Mouse (Mus musculus) CH12.LX (cell line): ENCODE measurements around the gene Papss2. TPM values are rescaled to one million over a fixed set of nuclear protein-coding genes. Genes with fewer than 3 reads are reported as not detected.
A peak's percentile ranks its signal among the peaks of the same experiment; 100 is the strongest.

Experiments used
- DNase-seq: peaks from one replicate; pipeline ENCODE4 v3.0.0-alpha.2; 2013; ENCODE audit errors: extremely low read depth
- H3K27ac ChIP-seq: 2 replicates; pipeline ENCODE4 v1.5.1; 2012; ENCODE audit warnings: low read depth, mild to moderate bottlenecking, control low read depth, moderate library complexity; ENCODE audit not compliant: insufficient read depth
- H3K27me3 ChIP-seq: replicated peaks from 2 replicates; pipeline ENCODE3; 2012; ENCODE audit warnings: inconsistent platforms
- H3K36me3 ChIP-seq, 2 experiments: replicated peaks in 1 of 2; 2 replicates each; pipeline versions ENCODE3 to v1.6.1; 2012; ENCODE audit warnings: inconsistent platforms in 1 of 2, low read length in 1 of 2, mild to moderate bottlenecking in 1 of 2, mixed read lengths in 1 of 2, moderate library complexity in 1 of 2; ENCODE audit not compliant: control insufficient read depth in 1 of 2, insufficient read depth in 1 of 2
- H3K4me1 ChIP-seq, 2 experiments: 2 replicates each; pipeline ENCODE4 v1.6.1; 2012; ENCODE audit warnings: inconsistent platforms in 1 of 2, moderate library complexity in 1 of 2; ENCODE audit not compliant: insufficient read depth in 2 of 2, control insufficient read depth in 1 of 2
- H3K4me2 ChIP-seq: 2 replicates; pipeline ENCODE4 v1.6.1; 2012; ENCODE audit warnings: low read depth, mild to moderate bottlenecking, control low read depth; ENCODE audit not compliant: poor library complexity, insufficient read depth, severe bottlenecking
- H3K4me3 ChIP-seq, 3 experiments: fragments of 150-350 bp in 1 of 3; sonication (generic) in 1 of 3; replicated peaks in 1 of 3; 2 replicates each; pipeline versions ENCODE3 to v1.5.1; 2011 to 2012; ENCODE audit warnings: low read depth in 2 of 3, low read length in 2 of 3, mild to moderate bottlenecking in 2 of 3, moderate library complexity in 2 of 3, control low read depth in 1 of 3, improper control_type of control experiment in 1 of 3, inconsistent platforms in 1 of 3, mixed read lengths in 1 of 3; ENCODE audit not compliant: poor library complexity in 1 of 3
- H3K79me2 ChIP-seq: replicated peaks from 2 replicates; pipeline ENCODE4 v1.6.1; 2012; ENCODE audit warnings: mild to moderate bottlenecking, moderate library complexity; ENCODE audit not compliant: control insufficient read depth, poor library complexity, insufficient read depth, severe bottlenecking; ENCODE audit errors: extremely low read depth
- H3K9ac ChIP-seq: 2 replicates; pipeline ENCODE4 v1.6.1; 2012; ENCODE audit warnings: low read depth, mild to moderate bottlenecking, control low read depth, moderate library complexity; ENCODE audit not compliant: insufficient read depth
- H3K9me3 ChIP-seq: replicated peaks from 2 replicates; pipeline ENCODE3; 2012; ENCODE audit warnings: low read length, inconsistent platforms, mixed read lengths
- BHLHE40 ChIP-seq: IDR thresholded peaks from 2 replicates; pipeline ENCODE4 v1.6.1; 2011; ENCODE audit warnings: mild to moderate bottlenecking, low read depth, low read length, improper control_type of control experiment
- CHD1 ChIP-seq: IDR thresholded peaks from 2 replicates; pipeline ENCODE4 v1.6.1; 2012; ENCODE audit warnings: low read depth, low read length, improper control_type of control experiment, inconsistent platforms
- CHD2 ChIP-seq: IDR thresholded peaks from 2 replicates; pipeline ENCODE4 v1.6.1; 2011; ENCODE audit warnings: low read length, improper control_type of control experiment
- CTCF ChIP-seq, 2 experiments: IDR thresholded peaks in 1 of 2; conservative IDR thresholded peaks in 1 of 2; 2 replicates each; pipeline ENCODE4 v1.5.1; 2011 to 2012; ENCODE audit warnings: low read depth in 2 of 2, low read length in 2 of 2, improper control_type of control experiment in 1 of 2, inconsistent platforms in 1 of 2, mild to moderate bottlenecking in 1 of 2, moderate library complexity in 1 of 2
- E2F4 ChIP-seq: IDR thresholded peaks from 2 replicates; pipeline ENCODE4 v1.6.1; 2011; ENCODE audit warnings: low read depth, low read length, improper control_type of control experiment; ENCODE audit not compliant: insufficient replicate concordance
- ELF1 ChIP-seq: IDR thresholded peaks from 2 replicates; pipeline ENCODE4 v1.6.1; 2014; ENCODE audit warnings: low read depth, mild to moderate bottlenecking, inconsistent platforms, low read length, improper control_type of control experiment
- EP300 ChIP-seq: IDR thresholded peaks from 2 replicates; pipeline ENCODE4 v1.6.1; 2011; ENCODE audit warnings: low read length, improper control_type of control experiment
- ETS1 ChIP-seq: conservative IDR thresholded peaks from 2 replicates; pipeline ENCODE4 v1.6.1; 2012; ENCODE audit warnings: low read depth, mild to moderate bottlenecking, inconsistent platforms, low read length, improper control_type of control experiment, moderate library complexity
- GABPA ChIP-seq: IDR thresholded peaks from 2 replicates; pipeline ENCODE4 v1.6.1; 2012; ENCODE audit warnings: low read depth, low read length, improper control_type of control experiment, inconsistent platforms; ENCODE audit not compliant: insufficient replicate concordance
- HCFC1 ChIP-seq: IDR thresholded peaks from 2 replicates; pipeline ENCODE4 v1.6.1; 2012; ENCODE audit warnings: low read depth, mild to moderate bottlenecking, inconsistent platforms, low read length, improper control_type of control experiment
- IRF4 ChIP-seq: IDR thresholded peaks from 2 replicates; pipeline ENCODE4 v1.6.1; 2014; ENCODE audit warnings: low read depth, mild to moderate bottlenecking, inconsistent platforms, low read length, improper control_type of control experiment
- JUN ChIP-seq: IDR thresholded peaks from 2 replicates; pipeline ENCODE4 v1.6.1; 2011; ENCODE audit warnings: low read depth, mild to moderate bottlenecking, low read length, improper control_type of control experiment, moderate library complexity; ENCODE audit not compliant: insufficient read depth
- JUND ChIP-seq: conservative IDR thresholded peaks from 2 replicates; pipeline ENCODE4 v1.6.1; 2011; ENCODE audit warnings: low read depth, low read length, improper control_type of control experiment
- KAT2A ChIP-seq: IDR thresholded peaks from 2 replicates; pipeline ENCODE4 v1.6.1; 2012; ENCODE audit warnings: low read length, improper control_type of control experiment, inconsistent platforms; ENCODE audit not compliant: insufficient replicate concordance
- MAFK ChIP-seq: IDR thresholded peaks from 2 replicates; pipeline ENCODE4 v1.6.1; 2011; ENCODE audit warnings: low read length, improper control_type of control experiment; ENCODE audit not compliant: insufficient replicate concordance
- MAX ChIP-seq: IDR thresholded peaks from 2 replicates; pipeline ENCODE4 v1.6.1; 2011; ENCODE audit warnings: low read length, improper control_type of control experiment
- MAZ ChIP-seq: IDR thresholded peaks from 2 replicates; pipeline ENCODE4 v1.6.1; 2012; ENCODE audit warnings: low read depth, mild to moderate bottlenecking, inconsistent platforms, low read length, improper control_type of control experiment, moderate library complexity
- MEF2A ChIP-seq: IDR thresholded peaks from 2 replicates; pipeline ENCODE4 v1.6.1; 2014; ENCODE audit warnings: low read depth, mild to moderate bottlenecking, inconsistent platforms, low read length, improper control_type of control experiment, borderline replicate concordance
- MXI1 ChIP-seq: IDR thresholded peaks from 2 replicates; pipeline ENCODE4 v1.6.1; 2011; ENCODE audit warnings: mild to moderate bottlenecking, low read depth, low read length, improper control_type of control experiment
- MYC ChIP-seq: IDR thresholded peaks from 2 replicates; pipeline ENCODE4 v1.6.1; 2011; ENCODE audit warnings: low read depth, mild to moderate bottlenecking, improper control_type of control experiment, low read length
- NELFE ChIP-seq: IDR thresholded peaks from 2 replicates; pipeline ENCODE4 v1.6.1; 2011; ENCODE audit warnings: low read depth, low read length, improper control_type of control experiment
- NRF1 ChIP-seq: IDR thresholded peaks from 2 replicates; pipeline ENCODE4 v1.6.1; 2014; ENCODE audit warnings: low read depth, mild to moderate bottlenecking, inconsistent platforms, low read length, improper control_type of control experiment, moderate library complexity
- PAX5 ChIP-seq: IDR thresholded peaks from 2 replicates; pipeline ENCODE4 v1.6.1; 2012; ENCODE audit warnings: low read length, inconsistent platforms, mixed read lengths
- POLR2A ChIP-seq: IDR thresholded peaks from 2 replicates; pipeline ENCODE4 v1.6.1; 2011; ENCODE audit warnings: low read depth, mild to moderate bottlenecking, improper control_type of control experiment, low read length
- POLR2AphosphoS2 ChIP-seq: IDR thresholded peaks from 2 replicates; pipeline ENCODE4 v1.6.1; 2011; ENCODE audit warnings: low read depth, low read length, improper control_type of control experiment
- RAD21 ChIP-seq: IDR thresholded peaks from 2 replicates; pipeline ENCODE4 v1.6.1; 2011; ENCODE audit warnings: low read depth, mild to moderate bottlenecking, low read length, improper control_type of control experiment, moderate library complexity
- RCOR1 ChIP-seq: conservative IDR thresholded peaks from 2 replicates; pipeline ENCODE4 v1.6.1; 2012; ENCODE audit warnings: low read depth, mild to moderate bottlenecking, inconsistent platforms, low read length, improper control_type of control experiment
- SIN3A ChIP-seq: IDR thresholded peaks from 2 replicates; pipeline ENCODE4 v1.6.1; 2012; ENCODE audit warnings: low read length, improper control_type of control experiment, inconsistent platforms
- SMC3 ChIP-seq: IDR thresholded peaks from 2 replicates; pipeline ENCODE4 v1.6.1; 2011; ENCODE audit warnings: low read depth, low read length, improper control_type of control experiment
- TBP ChIP-seq: conservative IDR thresholded peaks from 2 replicates; pipeline ENCODE4 v1.6.1; 2011; ENCODE audit warnings: low read depth, low read length, improper control_type of control experiment
- TCF12 ChIP-seq: IDR thresholded peaks from 2 replicates; pipeline ENCODE4 v1.6.1; 2014; ENCODE audit warnings: low read depth, mild to moderate bottlenecking, inconsistent platforms, low read length, improper control_type of control experiment
- UBTF ChIP-seq: IDR thresholded peaks from 2 replicates; pipeline ENCODE4 v1.6.1; 2012; ENCODE audit warnings: low read depth, mild to moderate bottlenecking, inconsistent platforms, low read length, improper control_type of control experiment, moderate library complexity
- USF1 ChIP-seq: IDR thresholded peaks from 2 replicates; pipeline ENCODE4 v1.6.1; 2014; ENCODE audit warnings: low read depth, mild to moderate bottlenecking, inconsistent platforms, low read length, improper control_type of control experiment
- USF2 ChIP-seq: conservative IDR thresholded peaks from 2 replicates; pipeline ENCODE4 v1.6.1; 2011; ENCODE audit warnings: low read depth, low read length, improper control_type of control experiment
- ZC3H11A ChIP-seq: IDR thresholded peaks from 2 replicates; pipeline ENCODE4 v1.6.1; 2012; ENCODE audit warnings: low read depth, mild to moderate bottlenecking, inconsistent platforms, low read length, improper control_type of control experiment
- ZKSCAN1 ChIP-seq: IDR thresholded peaks from 2 replicates; pipeline ENCODE4 v1.6.1; 2012; ENCODE audit warnings: low read depth, inconsistent platforms, low read length, improper control_type of control experiment, borderline replicate concordance
- ZMIZ1 ChIP-seq: IDR thresholded peaks from 2 replicates; pipeline ENCODE4 v1.6.1; 2012; ENCODE audit warnings: low read depth, mild to moderate bottlenecking, inconsistent platforms, low read length, improper control_type of control experiment
- ZNF384 ChIP-seq: IDR thresholded peaks from 2 replicates; pipeline ENCODE4 v1.6.1; 2012; ENCODE audit warnings: low read depth, low read length, improper control_type of control experiment, inconsistent platforms
- dilution Hi-C: fragments of 300-500 bp; cut with MboI; formaldehyde crosslinking; loops from 2 replicates; pipeline ENCODE4 v1.14.3; 2020; ENCODE audit warnings: low sequenced_read_pairs; ENCODE audit not compliant: extremely low pct_unique_long_range_greater_than_20kb, extremely low pct_ligation_motif_present
- in situ Hi-C: fragments of 300-500 bp; cut with MboI; formaldehyde crosslinking; loops from 3 replicates; pipeline ENCODE4 v1.14.3; 2019; ENCODE audit warnings: low sequenced_read_pairs, low pct_ligation_motif_present, low pct_unique_long_range_greater_than_20kb, mixed read lengths
- polyA plus RNA-seq: library from polyadenylated mRNA; unstranded; fragments of >175 nt; gene quantifications from 2 replicates; pipeline ENCODE4 v1.2.1, GENCODE M21; 2012; ENCODE audit warnings: low read depth; ENCODE audit not compliant: insufficient read length
- total RNA-seq, 2 experiments: library from RNA; depleted of rRNA; stranded (reverse); fragments of 300-350 nt in 1 of 2; fragments of >200 nt in 1 of 2; gene quantifications; 2 replicates each; pipeline ENCODE4 v1.2.3; 2012 to 2014

The Papss2 gene
- total and polyA plus RNA-seq, 3 experiments = 0.36 to 0.42 (median 0.39) TPM

DNA sequence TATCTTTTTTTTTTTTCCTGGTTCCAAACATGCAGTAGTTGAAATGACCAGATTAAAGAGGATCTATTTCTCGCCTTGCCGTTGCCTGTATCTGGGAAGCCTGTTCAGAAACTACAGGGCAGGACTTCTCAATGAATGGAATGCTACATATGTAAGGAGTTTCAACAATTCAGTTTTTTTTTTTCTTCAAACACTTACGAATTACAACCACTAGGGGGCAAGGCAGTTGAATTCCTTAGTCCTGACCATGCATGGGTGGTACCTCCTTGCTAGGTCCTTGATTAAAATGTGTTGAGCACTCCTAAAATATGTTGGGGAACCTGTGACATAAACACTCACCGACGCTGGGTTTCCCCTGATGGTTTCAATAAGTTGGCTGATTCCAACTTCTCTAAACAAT is 1.7 kb upstream of the Papss2 start:
- Histone ChIP-seq H3K79me2 (no peaks in the 10 kb centered on the region), H3K9ac (no peak overlapping the region), H3K4me1 (peaks cover 9 to 18% of the 10 kb centered on the region in 2 experiments; a peak in 3 of 4 replicates), H3K36me3 (no peaks in the 10 kb centered on the region), H3K27me3 (peaks cover 5% of the 10 kb centered on the region), H3K4me3 (no peak overlapping the region), H3K4me2 (no peak overlapping the region), H3K9me3 (no peaks in the 10 kb centered on the region), H3K27ac (no peak overlapping the region)
- TF ChIP-seq MAX = no peak
- peak; percentile 96 for TF ChIP-seq ZNF384
- TF ChIP-seq BHLHE40 = no peak
- TF ChIP-seq HCFC1 = no peak
- no peak for TF ChIP-seq POLR2A
- TF ChIP-seq ZMIZ1 = no peak
- TF ChIP-seq EP300 = no peak
- peak; percentile 51; the same call in 1 of the 2 replicates for TF ChIP-seq MYC
- TF ChIP-seq RCOR1 = no peak
- TF ChIP-seq ZKSCAN1 = no peak
- no peak for TF ChIP-seq MEF2A
- no peak for TF ChIP-seq UBTF
- no peak for TF ChIP-seq PAX5
- TF ChIP-seq NELFE = no peak
- peak; percentile 74 for TF ChIP-seq SMC3
- no peak for TF ChIP-seq IRF4
- TF ChIP-seq ELF1 = no peak
- TF ChIP-seq USF1 = no peak
- no peak for TF ChIP-seq TCF12
- no peak for TF ChIP-seq TBP
- TF ChIP-seq KAT2A = no peak
- no peak for TF ChIP-seq E2F4
- no peak for TF ChIP-seq ZC3H11A
- no peak for TF ChIP-seq CHD2
- TF ChIP-seq POLR2AphosphoS2 = no peak
- TF ChIP-seq MAZ = no peak
- no peak for TF ChIP-seq MAFK
- no peak for TF ChIP-seq SIN3A
- peak; percentile 48 to 75; a peak in 3 of 4 replicates for TF ChIP-seq CTCF (conservative IDR thresholded peaks at IDR 0.05 in 1 of 2, IDR thresholded peaks at IDR 0.05 in 1 of 2; ENCODE audit: low read depth in 2 of 2, low read length in 2 of 2)
- TF ChIP-seq JUND = no peak
- no peak for TF ChIP-seq JUN
- no peak for TF ChIP-seq MXI1
- no peak for TF ChIP-seq GABPA
- no peak for TF ChIP-seq CHD1
- peak; percentile 62 for TF ChIP-seq RAD21
- TF ChIP-seq NRF1 = no peak
- TF ChIP-seq ETS1 = no peak
- no peak for TF ChIP-seq USF2
- in situ Hi-C loops (no loop called here), dilution Hi-C loops (no loop called here)
- peak; percentile 46 for DNase-seq
